Mouse (Mus musculus) neural tube, embryonic 12.5 days (tissue): Measurements from ENCODE around the gene Cadm1. TPM values are rescaled to one million over a fixed set of nuclear protein-coding genes. Genes with fewer than 3 reads are reported as not detected.
A peak's percentile ranks its signal among the peaks of the same experiment; 100 is the strongest.

Experiments
- ATAC-seq: fragments of 200-750 bp; cut with Nextera tagmentation; 2 replicates; pipeline ENCODE4 v1.8.0; 2017; ENCODE audit warnings: low read depth, mild to moderate bottlenecking, moderate TSS enrichment, moderate library complexity; ENCODE audit not compliant: low FRiP score
- H3K27ac ChIP-seq: fragments of 300-500 bp; sonication (generic); 2 replicates; pipeline ENCODE4 v1.5.1; 2016
- H3K27me3 ChIP-seq: fragments of 300-500 bp; sonication (generic); replicated peaks from 2 replicates; pipeline ENCODE4 v1.6.1; 2016; ENCODE audit warnings: mild to moderate bottlenecking
- H3K36me3 ChIP-seq: fragments of 300-500 bp; sonication (generic); 2 replicates; pipeline ENCODE4 v1.6.1; 2016; ENCODE audit warnings: mild to moderate bottlenecking
- H3K4me1 ChIP-seq: fragments of 300-500 bp; sonication (generic); 2 replicates; pipeline ENCODE4 v1.6.1; 2016
- H3K4me2 ChIP-seq: fragments of 300-500 bp; sonication (generic); replicated peaks from 2 replicates; pipeline ENCODE4 v1.6.1; 2016; ENCODE audit warnings: mild to moderate bottlenecking
- H3K4me3 ChIP-seq: fragments of 300-500 bp; sonication (generic); 2 replicates; pipeline ENCODE4 v1.5.1; 2016
- H3K9ac ChIP-seq: fragments of 300-500 bp; sonication (generic); 2 replicates; pipeline ENCODE4 v1.6.1; 2016; ENCODE audit warnings: mild to moderate bottlenecking
- H3K9me3 ChIP-seq: fragments of 300-500 bp; sonication (generic); 2 replicates; pipeline ENCODE4 v1.6.1; 2016; ENCODE audit warnings: mild to moderate bottlenecking
- whole genome bisulfite sequencing: fragments of 180-500 bp; shearing (Covaris S2); methylation state at CpG from one replicate; pipeline ENCODE4 v1.1.7; 2016; 5-methylcytosine and 5-hydroxymethylcytosine counted together
- polyA plus RNA-seq: library from polyadenylated mRNA; unstranded; fragments of >200 nt; fragmentation: Nextera tagmentation; extraction: Ambion mirVana; gene quantifications from 2 replicates; pipeline ENCODE4 v1.2.1, GENCODE M21; 2016

Cadm1 gene
- 135 and 145 TPM in 2 replicates for polyA plus RNA-seq

GRCm38 (mm10) chr9:47529602-47530450, at the start of gene Cadm1:
Cadm1 (plus strand) TSS chr9:47530173.
- no peaks in the 10 kb centered on the region for H3K27me3 ChIP-seq
- H3K4me3 ChIP-seq = peak within 1 kb of the TSS; percentile 87
- H3K4me1 ChIP-seq = peaks cover 27% of the 10 kb centered on the region
- peak; percentile 94 for ATAC-seq
- under 1% methylated on average over 72 of the region's 72 CpGs for WGBS
- H3K9me3 ChIP-seq = no peaks in the 10 kb centered on the region
- H3K9ac ChIP-seq = peak within 1 kb of the TSS; percentile 93
- H3K36me3 ChIP-seq = no peaks in the 10 kb centered on the region
- H3K27ac ChIP-seq = peak within 1 kb of the TSS; percentile 72
- peak within 1 kb of the TSS; percentile 65 for H3K4me2 ChIP-seq

- ATAC-seq = no peak
- WGBS = 86% methylated on average over 5 of the region's 5 CpGs
- Histone ChIP-seq H3K36me3 (no peaks in the 10 kb centered on the region), H3K4me2 (no peak overlapping the region), H3K4me1 (no peaks in the 10 kb centered on the region), H3K9ac (no peak overlapping the region), H3K27me3 (no peaks in the 10 kb centered on the region), H3K9me3 (no peaks in the 10 kb centered on the region), H3K27ac (no peak overlapping the region), H3K4me3 (no peak overlapping the region)
Measured at GRCm38 (mm10) chr9:47484506-47484905, 45.5 kb upstream of the Cadm1 start.

- Histone ChIP-seq H3K9ac (no peak overlapping the region), H3K4me3 (no peak overlapping the region), H3K4me1 (no peaks in the 10 kb centered on the region), H3K27me3 (no peaks in the 10 kb centered on the region), H3K36me3 (no peaks in the 10 kb centered on the region), H3K9me3 (no peaks in the 10 kb centered on the region), H3K4me2 (no peak overlapping the region), H3K27ac (no peak overlapping the region)
- whole genome bisulfite sequencing = 62% methylated on average over 4 of the region's 4 CpGs
- no peak for ATAC-seq
Measured at GRCm38 (mm10) chr9:47485186-47485585, 44.8 kb upstream of the Cadm1 start.

- ATAC-seq = no peak
- Histone ChIP-seq H3K27me3 (no peaks in the 10 kb centered on the region), H3K9me3 (no peaks in the 10 kb centered on the region), H3K27ac (no peak overlapping the region), H3K9ac (no peak overlapping the region), H3K36me3 (no peaks in the 10 kb centered on the region), H3K4me2 (no peak overlapping the region), H3K4me3 (no peak overlapping the region), H3K4me1 (no peaks in the 10 kb centered on the region)
- WGBS = 27% methylated on average over 3 of the region's 3 CpGs
Measured at GRCm38 (mm10) chr9:47499761-47500160, 30.2 kb upstream of the Cadm1 start.

- peak overlapping the region; percentile 24; the same call in 1 of the 2 replicates for H3K4me2 ChIP-seq
- no peak overlapping the region for H3K4me3 ChIP-seq
- H3K36me3 ChIP-seq = no peaks in the 10 kb centered on the region
- WGBS = 24% methylated on average over 13 of the region's 13 CpGs
- peaks cover 17% of the 10 kb centered on the region for H3K4me1 ChIP-seq
- no peak for ATAC-seq
- no peaks in the 10 kb centered on the region for H3K27me3 ChIP-seq
- H3K27ac ChIP-seq = no peak overlapping the region
- H3K9ac ChIP-seq = no peak overlapping the region
- H3K9me3 ChIP-seq = no peaks in the 10 kb centered on the region
Measured at GRCm38 (mm10) chr9:47505956-47506355, 24.0 kb upstream of the Cadm1 start.

GRCm38 (mm10) chr9:47506876-47507275, 23.1 kb upstream of the Cadm1 start:
- WGBS = 91% methylated on average over 17 of the region's 17 CpGs
- Histone ChIP-seq H3K27me3 (no peaks in the 10 kb centered on the region), H3K36me3 (no peaks in the 10 kb centered on the region), H3K9me3 (no peaks in the 10 kb centered on the region), H3K4me1 (peaks cover 17% of the 10 kb centered on the region), H3K9ac (no peak overlapping the region), H3K27ac (no peak overlapping the region), H3K4me3 (no peak overlapping the region), H3K4me2 (no peak overlapping the region)
- no peak for ATAC-seq

GRCm38 (mm10) chr9:47508109-47508508, 21.9 kb upstream of the Cadm1 start:
- Histone ChIP-seq H3K27ac (no peak overlapping the region), H3K4me2 (no peak overlapping the region), H3K36me3 (no peaks in the 10 kb centered on the region), H3K9ac (no peak overlapping the region), H3K9me3 (no peaks in the 10 kb centered on the region), H3K4me3 (no peak overlapping the region), H3K27me3 (no peaks in the 10 kb centered on the region), H3K4me1 (peaks cover 17% of the 10 kb centered on the region)
- WGBS = 61% methylated on average over 3 of the region's 3 CpGs
- no peak for ATAC-seq

- H3K4me2 ChIP-seq = no peak overlapping the region
- WGBS = 94% methylated on average over 3 of the region's 3 CpGs
- no peaks in the 10 kb centered on the region for H3K27me3 ChIP-seq
- no peaks in the 10 kb centered on the region for H3K4me1 ChIP-seq
- no peak overlapping the region for H3K4me3 ChIP-seq
- H3K36me3 ChIP-seq = no peaks in the 10 kb centered on the region
- ATAC-seq = no peak
- H3K9ac ChIP-seq = no peak overlapping the region
- H3K9me3 ChIP-seq = no peaks in the 10 kb centered on the region
- H3K27ac ChIP-seq = no peak overlapping the region
Measured at GRCm38 (mm10) chr9:47512521-47512920, 17.5 kb upstream of the Cadm1 start.

GRCm38 (mm10) chr9:47514318-47514717, 15.7 kb upstream of the Cadm1 start:
- ATAC-seq = no peak
- 16% methylated on average over 8 of the region's 8 CpGs for WGBS
- no peaks in the 10 kb centered on the region for H3K9me3 ChIP-seq
- H3K9ac ChIP-seq = no peak overlapping the region
- no peaks in the 10 kb centered on the region for H3K27me3 ChIP-seq
- H3K4me2 ChIP-seq = no peak overlapping the region
- H3K4me1 ChIP-seq = no peaks in the 10 kb centered on the region
- no peak overlapping the region for H3K27ac ChIP-seq
- no peak overlapping the region for H3K4me3 ChIP-seq
- H3K36me3 ChIP-seq = no peaks in the 10 kb centered on the region

- H3K36me3 ChIP-seq = no peaks in the 10 kb centered on the region
- no peaks in the 10 kb centered on the region for H3K4me1 ChIP-seq
- H3K9ac ChIP-seq = no peak overlapping the region
- no peak overlapping the region for H3K4me3 ChIP-seq
- no peaks in the 10 kb centered on the region for H3K27me3 ChIP-seq
- H3K9me3 ChIP-seq = no peaks in the 10 kb centered on the region
- H3K27ac ChIP-seq = no peak overlapping the region
- ATAC-seq = no peak
- no peak overlapping the region for H3K4me2 ChIP-seq
- WGBS = 63% methylated on average over 4 of the region's 4 CpGs
Measured at GRCm38 (mm10) chr9:47516238-47516637, 13.7 kb upstream of the Cadm1 start.

- no peaks in the 10 kb centered on the region for H3K36me3 ChIP-seq
- peaks cover 10% of the 10 kb centered on the region for H3K4me1 ChIP-seq
- ATAC-seq = no peak
- no peaks in the 10 kb centered on the region for H3K9me3 ChIP-seq
- no peak overlapping the region for H3K4me3 ChIP-seq
- H3K4me2 ChIP-seq = no peak overlapping the region
- no peak overlapping the region for H3K27ac ChIP-seq
- H3K9ac ChIP-seq = no peak overlapping the region
- H3K27me3 ChIP-seq = no peaks in the 10 kb centered on the region
- WGBS = 89% methylated on average over 9 of the region's 9 CpGs
Measured at GRCm38 (mm10) chr9:47527290-47527689, 2.7 kb upstream of the Cadm1 start.

GRCm38 (mm10) chr9:47527741-47528140, 2.2 kb upstream of the Cadm1 start:
- Histone ChIP-seq H3K27me3 (no peaks in the 10 kb centered on the region), H3K9me3 (no peaks in the 10 kb centered on the region), H3K9ac (no peak overlapping the region), H3K4me3 (no peak overlapping the region), H3K4me2 (no peak overlapping the region), H3K4me1 (peaks cover 14% of the 10 kb centered on the region), H3K36me3 (no peaks in the 10 kb centered on the region), H3K27ac (no peak overlapping the region)
- no peak for ATAC-seq
- 89% methylated on average over 5 of the region's 5 CpGs for WGBS

GRCm38 (mm10) chr9:47529182-47529581, 791 bp upstream of the Cadm1 start:
- 2% methylated on average over 11 of the region's 11 CpGs for WGBS
- Histone ChIP-seq H3K4me3 (peak overlapping the region; percentile 87), H3K36me3 (no peaks in the 10 kb centered on the region), H3K4me1 (peaks cover 27% of the 10 kb centered on the region), H3K4me2 (peak overlapping the region; percentile 65), H3K27ac (no peak overlapping the region), H3K27me3 (no peaks in the 10 kb centered on the region), H3K9ac (no peak overlapping the region), H3K9me3 (no peaks in the 10 kb centered on the region)
- no peak for ATAC-seq
